29 mouse cellular contexts compared by ENCODE assay signal in the genomic region with DNA sequence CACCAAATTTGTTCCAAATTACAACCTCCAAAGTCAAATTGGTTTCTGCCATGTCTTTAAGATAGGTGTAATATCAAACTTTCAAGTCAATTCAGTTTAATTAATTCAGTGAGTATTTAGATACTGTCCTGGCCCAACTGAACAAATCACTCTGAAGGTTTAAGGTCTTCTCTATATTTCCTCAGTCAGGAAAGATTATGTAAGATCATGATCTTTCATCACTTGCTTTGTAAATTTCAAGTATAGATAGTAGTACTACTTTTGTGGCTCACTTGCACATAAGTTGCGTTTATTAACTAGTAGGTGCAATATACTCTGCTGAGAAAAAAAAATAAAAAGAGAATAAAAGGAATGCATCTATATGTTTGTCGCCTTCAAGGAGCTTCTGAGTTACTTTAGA.
"Had no signal": no experiment of that assay in that cellular context is flagged by ENCODE, and none has a peak within 500 bp of the region (broad histone marks: within the 10 kb centered on the region; RNA-seq: fewer than 3 reads in every experiment).

No protein-coding gene starts in this region.

- H3K27ac ChIP-seq: embryonic facial prominence, embryonic 10.5 days; embryonic facial prominence, embryonic 12.5 days; embryonic facial prominence, embryonic 13.5 days; embryonic facial prominence, embryonic 15.5 days; forebrain, embryonic 10.5 days; forebrain, embryonic 12.5 days; forebrain, embryonic 13.5 days; forebrain, embryonic 15.5 days; gastrocnemius, adult 2 months; heart, adult 2 months had no signal

- H3K4me1 ChIP-seq: embryonic facial prominence, embryonic 10.5 days; embryonic facial prominence, embryonic 12.5 days; embryonic facial prominence, embryonic 13.5 days; embryonic facial prominence, embryonic 15.5 days; forebrain, embryonic 10.5 days; forebrain, embryonic 12.5 days; forebrain, embryonic 13.5 days; forebrain, embryonic 15.5 days had no signal

- H3K9me3 ChIP-seq: embryonic facial prominence, embryonic 10.5 days; embryonic facial prominence, embryonic 12.5 days; embryonic facial prominence, embryonic 13.5 days; embryonic facial prominence, embryonic 15.5 days; forebrain, embryonic 10.5 days; forebrain, embryonic 12.5 days; forebrain, embryonic 13.5 days; forebrain, embryonic 15.5 days had no signal

- DNase-seq: cerebellum, adult 2 months; cerebellum, adult 8-10 months; cerebellum, adult 9-10 months; cerebellum, adult 9-11 months; cerebellum, postnatal 10 days; cerebellum, postnatal 14 days; cerebellum, postnatal 25 days; cerebellum, postnatal 36 days; embryo, embryonic 11 days; forebrain, postnatal 0 days; gastrocnemius, adult 2 months; gastrocnemius, postnatal 10 days; gastrocnemius, postnatal 14 days; gastrocnemius, postnatal 25 days; gastrocnemius, postnatal 36 days; heart, adult 11 months; heart, adult 18-20 months; heart, adult 2 months had no signal

- ATAC-seq: forebrain, embryonic 13.5 days; forebrain, embryonic 14.5 days; forebrain, embryonic 15.5 days; forebrain, embryonic 16.5 days; forebrain, postnatal 0 days had no signal

- H3K4me3 ChIP-seq: embryonic facial prominence, embryonic 10.5 days; embryonic facial prominence, embryonic 12.5 days; embryonic facial prominence, embryonic 13.5 days; embryonic facial prominence, embryonic 15.5 days; erythroblast, embryonic 14.5 days; forebrain, embryonic 10.5 days; forebrain, embryonic 12.5 days; forebrain, embryonic 13.5 days; forebrain, embryonic 15.5 days; gastrocnemius, adult 2 months; heart, adult 2 months had no signal

- H3K36me3 ChIP-seq: embryonic facial prominence, embryonic 10.5 days; embryonic facial prominence, embryonic 12.5 days; embryonic facial prominence, embryonic 13.5 days; embryonic facial prominence, embryonic 15.5 days; forebrain, embryonic 10.5 days; forebrain, embryonic 12.5 days; forebrain, embryonic 15.5 days had no signal

- H3K27me3 ChIP-seq: embryonic facial prominence, embryonic 12.5 days; embryonic facial prominence, embryonic 13.5 days; embryonic facial prominence, embryonic 15.5 days; forebrain, embryonic 12.5 days; forebrain, embryonic 13.5 days; forebrain, embryonic 15.5 days had no signal
